Mouse (Mus musculus): ENCODE data around the gene Mogs.
"Not testable (repeated sequence)": the region's sequence is repeated elsewhere in the genome, so short reads cannot be mapped to it uniquely, and the experiment has no call there.

Mogs gene

DNA sequence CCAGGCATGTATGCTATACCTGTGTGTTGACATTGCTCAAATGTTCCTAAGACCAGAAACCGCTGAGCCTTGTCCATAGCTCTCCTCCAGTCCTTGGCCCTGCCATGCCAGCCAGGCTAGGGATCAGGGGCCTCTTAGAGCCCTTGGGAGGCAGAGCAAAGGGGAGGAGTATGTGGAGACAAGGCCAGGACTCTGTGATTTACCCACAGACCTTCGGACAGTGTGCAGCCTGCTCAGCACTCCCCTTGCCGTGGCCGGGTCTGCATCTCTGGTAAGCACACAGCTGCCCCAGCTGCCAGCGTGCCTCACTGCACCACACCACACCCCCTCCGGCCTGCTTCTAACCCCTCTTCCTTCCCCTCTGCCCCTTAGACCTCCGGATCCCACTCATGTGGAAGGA lies 32.0 kb downstream of the Mogs start:
- DNase-seq (ENCODE audit: low read depth, low spot score): no peak

DNA sequence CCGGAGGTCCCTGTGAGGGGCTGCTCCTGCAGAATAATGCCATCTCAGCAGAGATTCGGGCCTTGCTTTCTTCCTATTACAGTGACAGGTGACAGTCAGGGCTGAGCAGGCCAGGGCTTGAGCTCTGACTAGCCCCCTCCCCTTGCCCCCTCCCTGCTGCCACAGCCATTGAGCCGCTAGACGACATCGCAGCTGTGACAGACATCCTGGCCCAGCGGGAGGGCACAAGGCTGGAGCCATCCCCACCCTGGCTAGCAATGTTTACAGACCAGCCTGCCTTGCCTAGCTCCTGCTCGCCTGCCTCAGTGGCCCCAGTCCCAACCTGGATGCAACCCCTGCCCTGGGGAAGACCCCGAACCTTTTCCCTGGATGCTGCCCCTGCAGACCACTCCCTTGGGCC lies 36.4 kb downstream of the Mogs start:
- no peak for DNase-seq (ENCODE audit: low read depth, low spot score)

GRCm38 (mm10) chr6:83153038-83153437 lies 37.7 kb downstream of the Mogs start:
- no peak for DNase-seq (ENCODE audit: low read depth, low spot score)

DNA sequence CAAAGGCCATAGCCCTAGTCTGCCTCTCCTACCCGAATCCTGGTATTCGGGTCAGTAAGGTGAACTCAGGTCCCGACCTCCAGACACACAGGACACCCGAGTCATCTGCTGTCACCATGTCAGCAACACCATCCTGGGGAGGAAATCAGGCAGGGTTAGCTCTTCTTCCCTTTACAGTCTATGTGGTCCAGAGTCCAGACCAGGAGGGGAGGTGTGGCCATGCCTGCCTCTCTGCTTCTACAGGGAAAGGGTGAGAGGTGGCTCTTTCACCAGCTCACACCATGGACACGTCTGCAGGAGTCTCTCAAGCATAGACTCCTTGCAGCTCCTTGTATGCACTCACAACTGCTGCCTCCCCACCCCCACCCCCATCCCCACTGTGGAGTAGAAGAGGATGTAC lies 38.2 kb downstream of the Mogs start:
- no peak for DNase-seq (ENCODE audit: low read depth, low spot score)

DNA sequence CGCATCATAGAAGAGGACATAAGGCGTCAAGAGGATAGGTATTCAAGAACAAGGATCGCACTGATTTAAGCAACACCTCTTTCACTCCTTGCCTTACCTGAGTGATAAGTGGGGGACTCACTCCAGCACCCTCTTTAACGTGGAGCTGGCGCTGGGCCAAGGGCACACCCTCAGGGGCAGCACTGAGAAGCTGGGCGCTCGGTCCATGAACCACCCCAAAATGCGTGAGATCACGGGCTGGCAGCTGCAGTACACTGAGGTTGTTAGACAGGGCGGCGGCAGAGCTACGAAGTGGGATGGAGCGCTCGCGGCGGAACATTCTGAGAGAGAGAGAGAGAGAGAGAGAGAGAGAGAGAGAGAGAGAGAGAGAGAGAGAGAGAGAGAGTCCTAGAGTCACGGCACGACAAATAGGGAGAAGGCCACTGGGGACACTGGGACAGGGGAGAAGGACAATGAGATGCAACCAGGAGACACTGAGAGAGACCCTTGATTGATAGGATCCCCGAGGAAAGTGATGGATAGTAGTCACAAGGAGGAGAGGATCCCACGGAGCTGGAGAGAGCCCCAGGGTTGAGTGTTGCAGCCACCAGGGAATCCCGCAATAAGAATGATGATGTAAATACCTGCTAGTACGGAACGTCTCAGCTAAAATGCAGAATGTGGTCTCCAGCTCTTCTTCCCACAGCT lies 40.4 kb downstream of the Mogs start:
- DNase-seq (ENCODE audit: low read depth, low spot score): no peak

GRCm38 (mm10) chr6:83156259-83156684 lies 41.0 kb downstream of the Mogs start, which contains the start of the genes Wdr54 and 1700003E16Rik:
Gene Wdr54, minus strand, starts transcription at chr6:83156397.
Gene 1700003E16Rik, plus strand, starts transcription at chr6:83156404.
- no peak for DNase-seq (ENCODE audit: low read depth, low spot score)

GRCm38 (mm10) chr6:83159456-83159855 lies 44.2 kb downstream of the Mogs start:
- DNase-seq (ENCODE audit: low read depth, low spot score): not testable (repeated sequence)

DNA sequence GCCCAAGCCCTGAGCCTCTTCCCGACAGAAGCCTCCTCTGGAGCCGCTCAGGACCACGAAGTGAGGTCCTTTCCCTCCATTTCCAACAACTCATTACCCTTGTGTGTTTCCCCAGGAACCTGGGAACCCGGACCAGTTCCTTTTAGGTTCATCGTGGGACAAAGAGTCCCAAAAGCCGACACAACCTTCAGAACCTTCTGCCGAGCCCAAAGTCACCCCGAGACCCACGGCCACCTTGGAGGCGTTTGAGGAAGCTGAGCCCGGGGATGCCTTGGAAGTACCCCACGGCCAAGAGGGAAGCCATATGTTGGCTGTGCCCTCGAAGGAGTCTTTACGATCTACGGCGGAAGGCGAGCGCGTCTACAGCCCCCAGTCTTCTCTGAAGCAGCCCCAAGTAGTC lies 46.1 kb downstream of the Mogs start:
- no peak for DNase-seq (ENCODE audit: low read depth, low spot score)

DNA sequence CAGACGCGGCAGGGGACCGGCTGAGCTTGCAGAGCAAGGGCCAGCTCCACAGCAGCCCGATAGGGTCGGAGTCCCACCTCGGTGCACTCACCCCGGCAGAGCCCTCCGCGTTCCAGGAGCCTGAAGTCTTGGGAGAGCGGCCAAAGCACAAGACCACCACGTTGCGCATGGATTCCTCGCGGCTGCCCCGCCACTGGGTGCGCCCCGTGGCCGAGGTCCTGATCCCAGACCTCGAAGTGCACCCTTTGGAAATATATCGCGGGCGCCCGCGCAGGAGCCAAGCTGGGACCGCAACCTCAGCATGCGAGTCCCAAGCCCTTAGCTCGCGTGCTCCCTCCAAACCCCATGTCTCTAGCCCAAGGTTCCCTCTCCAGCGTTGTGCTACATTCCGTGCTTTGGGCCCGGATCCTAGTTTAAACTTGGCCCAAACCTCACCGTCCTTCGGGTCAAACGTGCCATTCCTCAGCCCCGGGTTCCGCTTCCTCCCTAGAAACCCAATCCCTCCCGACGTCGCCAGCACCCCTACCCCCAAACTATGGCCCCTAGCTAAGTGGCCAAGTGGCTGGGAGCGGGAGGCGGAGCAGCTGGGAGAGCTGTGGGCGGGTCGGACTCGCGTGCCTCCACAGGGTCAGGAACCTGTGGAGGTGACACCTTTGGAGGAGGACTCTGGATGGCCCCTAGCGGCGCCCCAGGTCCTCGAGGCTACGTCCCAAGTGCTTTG lies 46.8 kb downstream of the Mogs start:
- no peak for DNase-seq (ENCODE audit: low read depth, low spot score)

DNA sequence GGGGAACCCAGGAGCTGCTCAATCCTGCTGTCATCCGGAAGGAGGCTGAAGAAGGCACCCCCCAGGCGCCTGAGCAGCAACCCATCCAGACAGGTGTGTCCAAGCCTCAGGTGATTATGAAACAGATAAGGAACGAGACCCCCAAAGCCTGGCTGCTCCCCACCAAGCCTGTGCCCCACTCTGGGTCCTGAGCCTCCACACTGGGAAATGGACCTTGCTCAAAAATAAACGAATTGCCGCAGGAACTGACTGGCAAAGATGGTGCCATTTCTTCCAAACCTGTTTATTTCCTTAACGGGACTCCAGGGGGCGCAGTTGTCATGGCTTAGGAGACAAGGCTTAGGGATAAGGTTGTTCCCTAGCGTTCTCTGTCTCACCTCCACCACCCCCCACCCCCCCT lies 47.4 kb downstream of the Mogs start:
- peak; percentile 60 for DNase-seq (ENCODE audit: low read depth, low spot score)

DNA sequence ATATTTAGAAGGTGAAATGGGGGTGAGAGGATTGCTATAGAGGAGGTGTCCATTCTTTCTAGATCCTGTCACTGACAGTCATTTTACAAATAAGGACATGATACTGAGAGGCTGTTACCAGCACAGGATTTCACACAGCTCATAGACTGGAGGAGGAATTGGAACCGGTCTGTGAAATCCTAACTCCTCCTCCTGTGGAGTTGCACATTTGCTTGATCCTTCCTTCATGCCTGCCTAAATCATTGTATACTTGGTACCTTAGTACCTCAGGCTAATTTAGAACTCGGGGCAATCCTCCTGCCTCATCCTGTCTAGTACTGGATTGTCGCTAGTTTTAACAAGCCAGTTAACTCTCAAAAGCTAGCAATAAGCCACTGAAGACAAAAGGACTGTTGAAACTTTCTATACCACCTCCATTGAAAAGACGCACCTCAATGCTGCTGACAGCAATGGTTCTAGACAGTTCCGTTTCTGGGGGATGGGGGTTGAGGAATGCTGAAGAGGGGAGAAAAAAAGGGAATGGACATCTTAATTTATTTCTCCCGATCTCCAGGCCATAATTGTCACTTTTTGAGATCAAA lies 49.8 kb downstream of the Mogs start:
- DNase-seq (ENCODE audit: low read depth, low spot score): no peak

DNA sequence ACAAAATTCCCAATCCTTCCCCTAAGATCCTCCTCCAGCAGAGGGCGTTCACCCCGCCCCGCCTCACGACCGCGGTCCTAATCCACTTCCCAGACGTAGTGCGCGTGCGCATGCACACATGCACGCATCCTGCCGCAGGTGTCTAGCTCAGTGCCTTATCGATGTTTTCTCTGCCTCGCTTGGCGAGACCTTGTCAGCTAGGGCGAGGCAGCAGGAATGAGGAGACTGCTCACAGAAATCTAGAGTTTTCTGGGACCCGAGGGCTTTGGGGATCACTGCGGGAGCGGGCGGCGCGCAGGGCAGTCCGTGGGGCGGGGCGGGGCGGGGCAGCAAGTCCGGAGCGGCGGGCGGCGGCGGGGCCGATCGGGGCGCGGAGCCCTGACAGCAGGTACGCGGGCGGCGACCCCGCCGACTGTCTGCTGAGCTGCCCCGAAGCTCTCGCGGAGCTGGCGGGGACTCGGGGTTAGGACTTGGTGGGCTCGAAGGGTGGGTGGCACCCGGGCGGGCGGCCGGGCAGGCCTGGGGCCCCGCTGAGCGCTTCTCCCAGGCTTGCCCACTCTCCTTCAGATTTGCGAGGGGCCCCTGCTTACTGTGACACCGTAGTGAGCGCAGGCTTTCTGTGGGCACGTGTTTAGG lies 50.4 kb downstream of the Mogs start, which contains the start of gene Dctn1:
Dctn1 (plus strand) TSS at position 314 of the 636 bp plus-strand sequence.
- DNase-seq (ENCODE audit: low read depth, low spot score): peak; percentile 95

- no peak for DNase-seq (ENCODE audit: low read depth, low spot score)
Measured at GRCm38 (mm10) chr6:83166243-83166630, 50.9 kb downstream of the Mogs start.
